Mouse (Mus musculus): ENCODE data around the gene Pgk2.
A peak's percentile ranks its signal among the peaks of the same experiment; 100 is the strongest.
"Not testable (repeated sequence)": the region's sequence is repeated elsewhere in the genome, so short reads cannot be mapped to it uniquely, and the experiment has no call there.

Gene Pgk2

DNA sequence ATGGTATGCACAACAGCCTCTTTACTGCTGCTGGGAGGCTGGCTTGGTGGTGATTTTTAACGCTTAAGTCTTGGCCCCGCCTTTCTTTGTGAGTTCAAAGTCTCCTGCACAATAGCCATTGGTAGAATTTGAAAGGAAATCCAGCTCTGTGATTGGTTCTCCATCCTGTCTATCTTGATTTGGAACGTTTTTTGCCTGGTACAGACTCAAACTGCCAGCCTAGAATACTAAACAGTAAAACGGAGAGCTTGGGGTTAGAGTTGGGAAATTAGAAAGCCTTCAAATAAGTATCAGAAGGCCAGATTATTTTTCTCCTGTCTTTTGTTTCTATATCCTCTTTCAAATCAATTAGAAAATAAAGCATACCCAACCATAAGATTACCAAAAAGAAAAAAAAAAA, at the start of gene Pgk2:
TSS of gene Pgk2 (minus strand) at position 101 of the 400 bp plus-strand sequence.
- peak; percentile 11 for DNase-seq (ENCODE audit: low read depth, low spot score)

DNA sequence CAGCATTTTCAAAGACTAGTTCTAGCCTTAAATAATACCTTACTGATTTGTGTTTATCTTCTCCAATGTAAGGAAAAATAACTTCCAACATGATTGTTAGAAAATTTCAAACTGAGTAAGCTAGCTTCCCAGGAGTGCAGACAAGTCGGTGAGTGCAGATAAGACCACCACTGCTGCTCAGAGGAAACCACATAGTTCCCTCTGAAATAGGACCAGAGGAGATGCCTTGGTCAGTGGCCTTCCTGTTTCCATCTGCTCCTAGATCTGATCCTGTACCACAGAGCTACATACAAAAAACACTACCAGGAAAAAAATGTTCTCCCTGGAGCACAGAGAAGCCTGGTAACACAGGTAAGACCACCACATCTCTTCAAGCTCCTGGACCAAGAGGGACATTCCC, 44.0 kb upstream of the Pgk2 start:
- DNase-seq (ENCODE audit: low read depth, low spot score), result no peak

DNA sequence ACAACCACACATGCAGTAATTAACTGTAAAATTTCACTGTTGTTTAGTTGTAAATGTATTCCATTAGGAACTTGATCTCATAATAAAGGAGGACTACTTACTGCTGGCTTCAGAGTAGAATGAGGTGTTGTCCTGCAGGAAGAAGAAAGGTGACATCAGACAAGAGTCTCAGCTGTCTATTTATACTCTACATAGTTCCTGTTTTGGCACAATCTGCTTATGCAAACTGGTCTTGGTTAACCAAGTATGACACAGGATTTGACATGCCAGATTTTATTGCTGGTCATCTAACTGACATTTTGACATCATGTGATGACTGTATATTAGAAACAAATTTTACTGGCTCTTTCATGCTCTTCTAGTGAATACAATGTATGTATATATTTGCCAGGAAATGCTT, 33.7 kb upstream of the Pgk2 start, which contains the start of gene Crisp3:
TSS of gene Crisp3 (minus strand) at position 154 of the 400 bp plus-strand sequence.
- no peak for DNase-seq (ENCODE audit: low read depth, low spot score)

DNA sequence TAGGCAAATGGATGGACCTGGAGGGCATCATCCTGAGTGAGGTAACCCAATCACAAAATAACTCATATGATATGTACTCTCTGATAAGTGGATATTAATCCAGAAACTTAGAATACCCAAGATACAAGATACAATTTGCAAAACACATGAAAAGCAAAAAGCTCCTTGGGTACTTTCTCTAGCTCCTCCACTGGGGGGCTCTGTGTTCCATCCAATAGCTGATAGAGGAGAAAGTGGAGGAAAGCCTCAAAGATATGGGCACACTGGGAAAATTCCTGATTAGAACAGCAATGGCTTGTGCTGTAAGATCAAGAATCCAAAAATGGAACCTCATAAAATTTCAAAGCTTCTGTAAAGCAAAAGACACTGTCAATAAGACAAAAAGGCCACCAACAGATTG, 6.6 kb downstream of the Pgk2 start:
- DNase-seq (ENCODE audit: low read depth, low spot score), result peak; percentile 11

DNA sequence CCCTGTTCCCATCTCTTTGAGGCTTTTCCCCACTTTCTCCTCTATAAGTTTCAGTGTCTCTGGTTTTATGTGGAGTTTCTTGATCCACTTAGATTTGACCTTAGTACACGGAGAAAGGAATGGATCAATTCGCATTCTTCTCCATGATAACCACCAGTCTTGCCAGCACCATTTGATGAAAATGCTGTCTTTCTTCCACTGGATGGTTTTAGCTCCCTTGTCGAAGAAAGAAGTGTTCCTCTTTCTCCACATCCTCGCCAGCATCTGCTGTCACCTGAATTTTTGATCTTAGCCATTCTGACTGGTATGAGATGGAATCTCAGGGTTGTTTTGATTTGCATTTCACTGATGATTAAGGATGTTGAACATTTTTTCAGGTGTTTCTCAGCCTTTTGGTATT, 18.2 kb downstream of the Pgk2 start:
- not testable (repeated sequence) for DNase-seq (ENCODE audit: low read depth, low spot score)

DNA sequence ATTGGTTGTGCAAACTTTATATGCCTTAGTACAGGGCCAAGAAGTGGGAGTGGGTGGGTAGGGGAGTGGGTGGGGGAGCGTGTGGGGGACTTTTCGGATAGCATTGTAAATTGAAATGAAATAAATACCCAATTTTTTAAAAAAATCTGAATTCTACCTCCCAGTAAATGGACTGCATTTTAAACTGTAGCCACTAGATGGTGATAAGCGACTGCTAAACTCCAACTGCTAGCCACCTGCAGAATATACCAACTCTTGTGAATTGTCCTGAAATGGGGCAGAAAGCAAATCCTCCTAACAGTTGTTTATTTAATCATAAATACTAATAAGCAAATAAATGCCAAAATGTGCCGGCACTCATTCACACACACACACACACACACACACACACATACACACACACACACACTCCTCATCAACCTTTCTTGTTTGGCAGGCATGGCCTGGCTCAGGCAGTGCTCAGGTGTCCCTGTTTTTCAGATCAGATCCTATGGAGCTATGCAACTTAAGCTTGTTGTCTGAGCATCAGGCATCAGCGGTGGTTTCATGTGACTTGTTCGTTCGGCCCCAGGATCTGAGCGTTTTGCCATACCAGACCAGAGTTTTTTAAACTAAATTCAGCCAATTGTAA, 50.6 kb downstream of the Pgk2 start:
- not testable (repeated sequence) for DNase-seq (ENCODE audit: low read depth, low spot score)

All from ES-CJ7 (cell line).